Mouse (Mus musculus) heart, postnatal 25 days (tissue): ENCODE measurements at regions not wholly inside any gene's neighbourhood (a gene's known extent, or its start where the extent isn't known, plus 50 kb on each side); places are given as distances from the start of the nearest gene placed in this dataset.
"Not testable (repeated sequence)": the region's sequence is repeated elsewhere in the genome, so short reads cannot be mapped to it uniquely, and the experiment has no call there.

ENCODE experiments used
- DNase-seq: peaks from one replicate; pipeline ENCODE4 v3.0.0; 2022; ENCODE audit warnings: low spot score
- intact Hi-C: fragments of 180-260 bp; cut with DNase I; formaldehyde crosslinking; loops from one replicate; pipeline ENCODE4 v1.15.1; 2025

- intact Hi-C loops = loop anchor here (5.0 kb wide), 4 partner anchors 552 to 707 kb away; no protein-coding TSS in a partner anchor
- DNase-seq = no peak
These were observed 69.9 kb downstream of the Fbxo4 start for GRCm38 (mm10) chr15:3909471-3909870.

DNA sequence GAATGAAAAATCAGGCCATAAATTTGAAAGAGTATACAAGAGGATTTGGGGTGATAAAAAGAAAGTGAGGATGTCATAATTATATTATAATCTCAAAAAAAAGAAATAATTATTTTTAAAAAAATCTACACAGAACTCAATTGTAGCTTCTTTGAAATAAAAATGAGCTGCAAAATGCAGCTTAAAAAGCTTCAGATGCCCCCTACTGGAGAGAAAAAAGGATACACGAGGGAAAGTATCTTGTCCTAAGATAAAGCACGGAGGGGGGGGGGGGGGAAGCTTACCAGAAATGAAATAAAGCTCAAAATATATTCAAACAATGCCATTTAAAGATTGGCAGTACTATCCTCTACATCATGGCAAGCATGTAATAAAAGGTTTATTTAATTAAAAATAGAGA lies 70.7 kb downstream of the Fbxo4 start:
- intact Hi-C loops = loop anchor here (5.0 kb wide), 4 partner anchors 551 to 706 kb away; no protein-coding TSS in a partner anchor
- no peak for DNase-seq

GRCm38 (mm10) chr15:3905548-3905947 lies 73.8 kb downstream of the Fbxo4 start:
- intact Hi-C loops = loop anchor here (5.0 kb wide), 4 partner anchors 548 to 703 kb away; no protein-coding TSS in a partner anchor
- no peak for DNase-seq

DNA sequence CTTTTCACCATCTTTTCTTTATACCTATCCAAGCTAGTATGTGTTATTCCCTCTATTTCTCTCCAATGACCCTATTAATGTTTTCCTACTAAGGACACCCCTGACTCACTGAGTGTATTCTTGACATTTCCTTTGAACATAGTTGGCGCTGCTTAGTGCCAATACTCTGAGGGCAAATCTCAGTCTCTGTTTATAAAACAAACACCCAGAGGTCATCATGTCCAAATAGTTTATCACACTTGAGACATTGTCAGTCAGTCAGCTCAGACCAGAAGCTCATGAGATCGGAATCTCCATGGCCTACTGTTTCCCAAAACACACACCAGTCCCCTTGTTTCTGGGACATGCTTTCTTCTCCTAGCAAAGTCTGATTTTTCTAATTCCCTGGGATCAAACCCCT lies 100.9 kb downstream of the Fbxo4 start:
- intact Hi-C loops = no loop called here
- no peak for DNase-seq

GRCm38 (mm10) chr15:3877506-3877905 lies 101.9 kb downstream of the Fbxo4 start:
- no peak for DNase-seq
- intact Hi-C loops = no loop called here

DNA sequence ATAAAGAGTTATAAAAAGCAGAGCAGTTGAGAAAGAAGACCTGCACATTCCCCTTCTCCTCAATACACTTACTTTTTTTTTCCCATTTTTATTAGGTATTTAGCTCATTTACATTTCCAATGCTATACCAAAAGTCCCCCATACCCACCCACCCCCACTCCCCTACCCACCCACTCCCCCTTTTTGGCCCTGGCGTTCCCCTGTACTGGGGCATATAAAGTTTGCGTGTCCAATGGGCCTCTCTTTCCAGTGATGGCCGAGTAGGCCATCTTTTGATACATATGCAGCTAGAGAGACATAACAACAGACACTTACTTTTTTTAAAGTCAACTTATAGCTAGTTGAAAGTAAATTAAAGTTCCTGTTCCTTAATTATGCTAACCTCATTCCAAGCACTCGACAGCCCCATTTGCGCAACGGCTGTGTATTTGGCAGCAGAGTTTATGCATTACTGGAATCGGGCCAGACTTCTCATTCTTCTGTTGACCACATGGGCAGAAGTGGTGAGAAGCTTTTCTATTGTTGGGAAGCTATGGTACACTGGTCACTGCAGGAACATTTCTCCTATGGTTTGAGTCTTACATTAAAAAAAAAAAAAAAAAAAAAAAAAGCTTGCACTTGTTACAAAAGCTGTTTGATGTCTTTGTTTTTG lies 104.0 kb downstream of the Fbxo4 start:
- intact Hi-C loops, DNase-seq: not testable (repeated sequence)

GRCm38 (mm10) chr15:3831802-3832201 lies 147.6 kb downstream of the Fbxo4 start:
- intact Hi-C loops = no loop called here

GRCm38 (mm10) chr15:3805430-3805829 lies 173.9 kb downstream of the Fbxo4 start:
- no peak for DNase-seq
- intact Hi-C loops = no loop called here

More at GRCm38 (mm10) chr15:3831802-3832201, 147.6 kb downstream of the Fbxo4 start:
- no peak for DNase-seq

DNA sequence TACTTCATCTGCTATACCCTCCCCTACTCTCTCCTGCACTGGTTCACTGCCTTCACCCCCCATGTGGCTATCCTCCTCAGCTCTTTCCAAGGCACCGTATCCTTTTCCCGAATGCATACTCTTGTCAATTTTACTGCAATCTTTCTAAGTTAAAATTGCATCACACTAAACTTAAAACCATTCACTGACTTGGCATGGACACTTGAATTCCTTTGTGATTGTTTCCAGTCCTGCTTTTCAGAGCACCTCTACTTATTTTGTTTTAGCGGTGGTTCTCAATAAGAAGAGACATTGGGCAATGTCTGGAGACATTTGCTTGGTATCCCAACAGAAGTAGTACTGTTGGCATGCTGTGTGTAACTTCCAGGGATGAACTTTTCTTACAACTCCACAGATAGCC lies 192.6 kb upstream of the Ghr start:
- intact Hi-C loops = no loop called here
- no peak for DNase-seq

- DNase-seq = no peak
- intact Hi-C loops = no loop called here
These were observed 189.0 kb upstream of the Ghr start for GRCm38 (mm10) chr15:3772228-3772789.

GRCm38 (mm10) chr15:3770312-3770711 lies 187.0 kb upstream of the Ghr start:
- DNase-seq = no peak
- intact Hi-C loops = no loop called here

GRCm38 (mm10) chr15:3764726-3765125 lies 181.4 kb upstream of the Ghr start:
- intact Hi-C loops = no loop called here
- DNase-seq = no peak

GRCm38 (mm10) chr15:3760396-3760795 lies 177.1 kb upstream of the Ghr start:
- no peak for DNase-seq
- intact Hi-C loops = no loop called here

GRCm38 (mm10) chr15:3755636-3756035 lies 172.3 kb upstream of the Ghr start:
- DNase-seq = no peak
- intact Hi-C loops = no loop called here

DNA sequence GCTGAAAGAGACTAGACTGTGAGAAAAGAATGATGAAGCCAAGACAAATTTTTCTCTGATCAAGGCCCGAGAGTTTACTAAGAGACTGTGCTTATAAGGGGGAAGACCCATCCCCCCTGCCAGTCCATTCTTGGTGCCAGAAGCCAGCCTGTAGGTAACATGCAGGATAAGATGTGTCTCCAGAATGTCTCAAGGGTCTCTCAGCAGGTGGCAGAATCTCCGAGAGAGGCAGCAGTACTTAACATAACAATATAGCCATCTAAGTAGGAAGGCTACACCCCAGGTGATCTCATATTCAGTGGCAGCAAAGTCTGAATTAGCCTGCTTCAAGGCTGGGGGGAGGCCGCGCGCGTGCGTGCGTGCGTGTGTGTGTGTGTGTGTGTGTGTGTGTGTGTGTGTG lies 164.8 kb upstream of the Ghr start:
- DNase-seq, intact Hi-C loops: not testable (repeated sequence)

- intact Hi-C loops = no loop called here
- DNase-seq = no peak
These were observed 160.0 kb upstream of the Ghr start for GRCm38 (mm10) chr15:3743168-3743814.

DNA sequence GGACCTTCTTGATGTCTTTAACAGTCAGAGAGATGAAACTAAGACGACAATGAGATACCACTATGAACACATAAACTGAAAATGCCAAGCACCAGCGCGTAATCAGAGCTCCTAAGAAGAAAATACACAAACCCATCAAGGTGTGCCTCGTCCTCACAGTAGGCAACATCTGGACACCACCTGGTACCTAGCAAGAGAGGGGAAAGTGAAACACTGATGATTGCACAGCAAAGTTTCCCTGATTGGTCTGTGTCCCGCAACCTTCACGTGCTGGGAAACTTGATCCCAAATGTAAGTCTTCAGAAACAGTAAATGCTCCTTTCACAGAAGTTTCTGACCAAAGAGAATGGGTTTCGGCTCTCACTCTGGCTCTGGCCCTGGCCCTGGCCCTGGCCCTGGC lies 158.9 kb upstream of the Ghr start:
- intact Hi-C loops = no loop called here
- no peak for DNase-seq

- intact Hi-C loops = no loop called here
- DNase-seq = peak; percentile 49
These were observed 141.9 kb upstream of the Ghr start for GRCm38 (mm10) chr15:3725214-3725613.

DNA sequence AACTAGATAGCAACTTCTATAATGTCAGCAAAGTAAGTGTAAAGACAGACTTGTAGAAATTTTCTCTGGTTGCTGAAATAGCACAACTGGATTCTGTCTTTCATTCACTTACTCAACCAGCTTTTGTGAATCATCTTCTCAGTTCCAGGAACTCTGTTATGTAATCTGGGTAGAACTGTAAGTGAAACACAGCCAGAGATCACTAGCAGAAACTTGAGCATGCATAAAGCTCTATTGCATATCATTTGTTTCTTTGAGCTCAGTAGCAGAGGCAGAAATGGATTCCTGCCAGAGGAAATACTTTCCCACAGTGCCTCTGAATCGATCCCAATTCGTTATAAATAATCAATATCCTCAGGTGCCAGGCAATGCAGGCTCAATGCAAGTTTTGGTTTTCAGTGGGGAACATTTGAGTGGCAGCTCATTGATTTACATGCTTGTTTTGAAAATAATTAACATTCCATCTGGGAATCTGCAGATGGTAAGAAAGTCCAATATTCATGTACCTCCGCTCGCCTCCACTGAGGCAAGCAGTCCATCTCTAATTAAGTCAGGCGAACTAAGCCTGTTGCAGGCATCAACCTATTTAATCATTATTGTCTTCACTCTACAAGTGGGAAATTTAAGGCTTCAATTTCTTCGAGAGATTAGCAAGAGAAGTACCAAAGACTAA lies 137.5 kb upstream of the Ghr start:
- intact Hi-C loops = no loop called here
- no peak for DNase-seq

- intact Hi-C loops = no loop called here
These were observed 128.5 kb upstream of the Ghr start for GRCm38 (mm10) chr15:3711764-3712163.

More at GRCm38 (mm10) chr15:3711764-3712163, 128.5 kb upstream of the Ghr start:
- DNase-seq = no peak
